Mouse (Mus musculus) splenic B cell, adult 2 months (primary cell): ENCODE data around the gene Phc2.
"Not testable (repeated sequence)": the region's sequence is repeated elsewhere in the genome, so short reads cannot be mapped to it uniquely, and the experiment has no call there.

Source experiments
- DNase-seq: peaks from one replicate; pipeline ENCODE4 v3.0.0-alpha.2; 2011; ENCODE audit warnings: low read depth, low spot score
- H3K27me3 ChIP-seq: 2 replicates; pipeline ENCODE4 v1.6.1; 2012; ENCODE audit warnings: mild to moderate bottlenecking, low read length, moderate library complexity, mixed read lengths; ENCODE audit not compliant: control insufficient read depth, poor library complexity, insufficient read depth, severe bottlenecking
- H3K36me3 ChIP-seq: 2 replicates; pipeline ENCODE4 v1.6.1; 2012; ENCODE audit warnings: mild to moderate bottlenecking, low read length, moderate library complexity, mixed read lengths; ENCODE audit not compliant: control insufficient read depth, poor library complexity, insufficient read depth, severe bottlenecking

Phc2 gene

DNA sequence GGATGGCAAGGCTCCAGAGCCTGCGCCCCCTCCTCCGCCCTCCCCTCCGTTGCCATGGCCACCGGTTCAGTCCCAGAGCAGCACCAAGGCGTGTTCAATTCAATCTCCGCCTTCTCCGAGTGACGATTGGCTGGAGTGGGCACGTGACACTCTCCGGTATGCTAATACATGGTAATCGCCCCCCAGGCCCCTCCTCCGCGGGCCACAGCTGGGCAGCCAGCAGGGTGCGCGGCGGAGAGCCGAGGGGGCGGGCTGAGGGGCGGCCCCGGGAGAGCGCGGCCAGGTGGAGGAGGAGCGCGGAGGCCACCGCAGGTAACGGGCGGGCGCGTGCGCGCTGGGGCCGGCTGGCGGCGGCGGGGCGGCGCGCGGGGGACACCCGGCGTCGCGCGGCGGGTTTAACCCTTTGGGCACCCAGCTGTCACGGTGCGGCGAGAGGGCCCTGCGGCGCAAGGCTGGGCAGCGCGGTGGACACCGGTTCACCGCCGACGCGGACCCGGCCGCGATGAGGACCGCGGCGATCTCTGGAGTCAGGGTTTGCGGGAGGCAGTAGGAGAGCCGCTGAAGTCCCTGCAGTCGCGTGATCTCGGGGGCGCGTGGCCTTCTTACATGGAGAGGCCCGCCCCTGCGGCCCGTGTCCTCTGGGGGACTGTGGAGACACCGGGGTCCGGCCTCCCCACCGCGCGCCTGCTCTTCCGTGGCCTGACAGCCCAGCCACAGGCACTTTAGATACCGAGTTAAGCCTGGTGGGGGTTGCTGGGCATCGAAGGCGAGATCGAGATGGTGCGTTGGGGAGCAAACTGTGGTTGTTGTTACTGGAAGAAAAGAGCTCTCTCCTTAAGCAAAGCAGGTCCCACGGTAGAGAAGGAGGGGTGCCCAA is at the start of gene Phc2:
Gene Phc2 (plus strand): TSS at position 198 of the 877 bp plus-strand sequence.
- H3K27me3 ChIP-seq: no peaks in the 10 kb centered on the region
- DNase-seq: peak; percentile 95
- H3K36me3 ChIP-seq: no peaks in the 10 kb centered on the region

DNA sequence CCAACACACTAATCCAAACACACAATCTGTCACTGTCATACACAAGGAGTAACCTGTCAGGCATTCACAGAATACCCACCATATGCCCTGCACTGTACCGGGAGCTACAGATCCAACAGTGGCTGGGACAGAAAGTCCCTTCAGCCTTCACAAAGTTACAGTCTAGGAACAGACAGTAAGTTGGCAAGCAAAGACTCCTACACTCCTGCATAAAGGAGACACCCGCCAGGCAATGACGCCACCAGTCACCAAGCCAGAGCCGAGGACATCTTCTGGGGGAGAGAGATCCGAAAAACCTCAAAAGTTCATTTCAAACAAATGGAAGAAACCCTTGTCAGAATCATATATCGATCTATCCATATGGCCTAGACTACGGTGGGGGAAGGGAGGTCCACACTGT is 47.9 kb upstream of the Phc2 start:
- H3K27me3 ChIP-seq: no peaks in the 10 kb centered on the region
- peaks cover 3% of the 10 kb centered on the region; the same call in 1 of the 2 replicates for H3K36me3 ChIP-seq
- no peak for DNase-seq

DNA sequence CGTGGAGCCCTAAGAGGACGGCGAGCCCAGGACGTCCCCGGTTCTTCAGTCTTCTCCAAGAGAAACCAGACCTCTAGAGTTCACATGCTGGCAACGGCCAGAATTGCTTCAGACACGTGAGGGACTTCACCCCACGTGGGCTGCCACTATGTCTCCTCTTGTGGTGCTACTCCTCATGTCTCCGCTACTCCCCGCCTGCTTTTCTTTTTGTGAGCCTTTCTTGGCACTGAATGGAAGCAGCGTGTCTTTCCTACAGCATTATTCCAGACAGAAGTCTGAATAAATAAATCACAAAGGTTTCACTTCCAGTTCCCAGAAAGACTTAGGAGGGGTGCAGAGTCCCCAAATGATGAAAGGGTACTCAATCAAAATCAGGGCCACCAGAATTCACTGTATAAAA is 46.8 kb upstream of the Phc2 start:
- Histone ChIP-seq H3K27me3 (no peaks in the 10 kb centered on the region), H3K36me3 (peaks cover 3% of the 10 kb centered on the region; the same call in 1 of the 2 replicates)
- no peak for DNase-seq

DNA sequence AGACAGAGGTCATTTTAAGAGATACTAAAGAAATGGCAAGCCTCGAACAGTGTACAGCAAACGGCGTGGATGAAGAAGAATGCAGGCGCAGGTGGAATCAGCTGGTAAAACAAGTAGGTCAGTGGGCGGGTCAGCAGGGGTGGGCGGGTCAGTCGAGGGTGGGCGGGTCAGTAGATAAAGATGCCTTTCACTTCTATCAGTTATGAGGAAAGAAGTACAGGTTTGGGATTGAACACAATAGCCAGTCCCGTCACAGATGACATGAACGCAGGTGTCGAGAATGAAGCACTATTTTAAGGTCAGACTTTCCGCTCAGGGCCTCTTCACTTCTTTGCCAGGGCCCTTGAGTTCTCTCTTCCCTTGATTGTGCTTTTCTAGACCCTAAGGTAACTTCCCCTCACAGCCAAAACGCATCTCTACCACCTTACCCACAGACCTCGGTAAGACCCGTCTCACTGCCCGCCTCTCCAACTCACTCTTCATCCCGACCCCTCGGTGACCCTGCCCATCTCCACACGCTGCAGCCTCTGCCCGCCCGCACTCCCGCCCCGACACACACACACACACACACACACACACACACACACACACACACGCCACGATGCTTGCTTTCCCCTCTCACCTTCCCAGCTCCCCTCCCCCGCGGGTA is 45.1 kb upstream of the Phc2 start:
- H3K27me3 ChIP-seq: no peaks in the 10 kb centered on the region
- H3K36me3 ChIP-seq: no peaks in the 10 kb centered on the region; the same call in 1 of the 2 replicates
- peak; percentile 25 for DNase-seq

DNA sequence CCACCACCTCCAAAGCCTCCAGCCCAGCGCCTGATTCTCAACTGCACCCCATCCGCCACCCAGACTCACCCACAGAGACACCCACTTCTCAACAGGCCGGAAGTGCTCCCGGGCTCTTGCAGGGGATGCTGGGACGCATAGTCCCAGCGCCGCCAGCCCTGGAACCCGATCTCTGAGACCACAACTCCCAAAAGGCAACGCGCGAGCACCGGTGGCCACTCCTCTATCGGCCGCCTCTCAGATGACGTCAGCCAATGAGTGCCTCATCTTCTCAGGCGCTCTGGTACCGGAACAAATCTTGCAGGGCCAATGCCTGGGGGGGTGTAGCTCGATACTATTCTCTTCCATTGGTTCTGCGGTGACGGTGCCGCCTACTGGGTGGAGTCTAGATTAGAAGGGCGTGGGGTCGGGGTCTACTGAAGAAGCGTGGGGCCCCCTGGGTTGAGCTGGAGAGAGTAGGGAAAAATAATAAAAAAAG is 44.5 kb upstream of the Phc2 start, which contains the start of gene Zscan20:
Gene Zscan20 (minus strand): TSS at position 174 of the 478 bp plus-strand sequence.
- no peaks in the 10 kb centered on the region for H3K36me3 ChIP-seq
- no peaks in the 10 kb centered on the region for H3K27me3 ChIP-seq
- DNase-seq: peak; percentile 97

DNA sequence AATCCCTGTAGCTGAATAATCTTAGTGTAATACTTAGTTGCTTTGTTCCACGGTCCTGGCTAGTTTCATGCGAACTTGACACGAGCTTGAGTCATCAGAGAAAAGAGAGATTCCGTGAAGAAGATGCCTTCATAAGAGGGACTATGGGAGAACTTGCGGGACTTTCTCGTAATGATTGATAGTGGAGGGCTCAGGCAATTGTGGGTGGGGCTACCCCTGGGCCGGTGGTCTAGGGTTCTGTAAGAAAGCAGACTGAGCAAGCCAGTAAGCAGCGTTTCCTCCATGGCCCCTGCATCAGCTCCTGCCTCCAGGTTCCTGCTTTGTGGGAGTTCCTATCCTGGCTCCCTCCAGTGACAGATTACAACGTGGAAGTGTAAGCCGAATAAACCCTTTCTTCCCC is 43.8 kb upstream of the Phc2 start:
- no peak for DNase-seq
- Histone ChIP-seq H3K36me3 (no peaks in the 10 kb centered on the region), H3K27me3 (no peaks in the 10 kb centered on the region)

DNA sequence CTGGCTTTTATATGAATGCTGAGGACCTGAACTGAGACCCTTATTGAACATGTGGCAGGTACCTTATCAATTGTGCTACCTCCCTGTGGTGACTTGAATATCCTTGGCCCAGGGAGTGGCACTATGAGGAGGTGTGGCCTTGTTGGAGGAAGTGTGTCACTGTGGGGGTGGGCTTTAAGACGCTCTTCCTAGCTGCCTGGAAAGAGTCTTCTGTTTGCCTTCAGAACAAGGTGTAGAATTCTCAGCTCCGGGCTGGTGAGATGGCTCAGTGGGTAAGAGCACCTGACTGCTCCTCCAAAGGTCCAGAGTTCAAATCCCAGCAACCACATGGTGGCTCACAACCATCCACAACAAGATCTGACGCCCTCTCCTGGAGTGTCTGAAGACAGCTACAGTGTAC is 42.8 kb upstream of the Phc2 start:
- not testable (repeated sequence) for DNase-seq, H3K27me3 ChIP-seq, H3K36me3 ChIP-seq

DNA sequence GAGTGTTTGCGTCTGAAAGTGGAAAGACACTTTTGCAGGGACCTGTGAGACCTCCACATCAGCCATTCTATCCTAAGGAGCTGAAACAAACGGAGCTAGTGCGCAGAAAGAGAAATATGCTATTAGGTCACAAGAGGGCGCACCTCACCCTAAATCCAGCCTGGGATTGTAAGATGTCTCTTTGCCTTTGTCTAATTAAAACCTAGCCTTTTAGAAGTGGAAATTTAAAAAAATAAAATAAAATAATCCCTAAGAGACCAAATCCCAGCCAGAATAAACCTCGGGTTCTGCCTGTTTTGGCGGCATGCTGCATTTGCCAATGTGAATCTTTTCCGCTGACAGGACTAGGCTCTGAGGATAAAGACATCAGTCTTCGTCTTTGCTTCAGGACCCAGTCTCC is 41.2 kb upstream of the Phc2 start:
- no peaks in the 10 kb centered on the region for H3K27me3 ChIP-seq
- peak; percentile 81 for DNase-seq
- H3K36me3 ChIP-seq: no peaks in the 10 kb centered on the region

DNA sequence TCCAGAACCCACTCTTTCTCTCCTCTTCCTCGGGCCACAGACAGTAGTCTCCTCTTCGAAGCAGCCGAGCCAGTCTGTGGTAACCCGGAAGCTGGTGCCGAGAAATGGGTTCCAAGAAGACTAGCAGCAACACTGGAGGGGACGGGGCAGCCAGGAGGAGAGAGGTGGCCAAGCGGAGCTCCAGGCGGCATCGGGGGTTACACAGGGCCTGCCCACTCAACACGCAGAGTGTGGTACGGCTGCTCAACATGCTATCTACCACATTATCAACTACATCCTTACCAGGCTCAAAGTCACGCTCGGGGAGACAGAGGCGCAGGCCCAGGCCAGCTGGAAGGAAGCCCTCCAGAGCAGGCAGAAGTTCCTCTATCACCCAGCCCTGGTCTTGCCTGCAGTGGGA is 38.7 kb upstream of the Phc2 start:
- no peaks in the 10 kb centered on the region for H3K36me3 ChIP-seq
- no peaks in the 10 kb centered on the region for H3K27me3 ChIP-seq
- DNase-seq: peak; percentile 41

DNA sequence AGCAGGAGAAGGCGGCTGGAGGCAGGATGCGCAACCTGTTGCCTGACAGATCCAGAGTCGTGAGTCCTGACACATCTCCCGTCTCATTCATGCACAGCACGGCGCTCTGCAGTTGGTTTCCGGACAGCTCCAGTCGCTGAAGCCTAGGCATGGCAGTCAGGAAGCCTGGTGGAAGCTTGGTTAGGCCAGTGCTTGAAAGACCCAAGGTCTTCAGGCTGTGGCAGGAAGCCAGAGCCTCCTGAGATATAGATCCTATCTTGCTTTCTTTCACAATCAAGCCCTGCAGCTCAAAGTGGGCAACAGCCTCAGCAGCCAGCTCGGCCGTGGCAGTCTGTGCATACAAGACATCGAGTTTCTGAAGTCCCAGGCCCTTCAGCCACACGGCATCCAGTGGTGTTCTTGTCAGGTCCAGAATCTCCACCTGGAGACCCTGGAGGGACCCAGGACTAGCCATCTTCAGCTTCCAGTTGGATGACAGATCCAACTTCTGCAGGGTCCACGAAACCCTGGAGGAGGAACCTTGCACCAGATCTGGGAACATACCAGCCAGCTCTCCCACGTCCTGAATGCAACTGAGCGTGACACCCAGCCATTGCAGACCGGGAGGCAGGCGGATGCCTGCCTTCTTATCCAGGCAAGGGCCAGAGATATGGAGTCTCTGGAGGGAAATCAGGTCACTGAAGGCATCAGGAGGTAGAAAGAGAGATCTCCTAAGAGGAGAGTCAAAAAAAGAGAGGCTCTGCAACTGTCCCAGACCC is 37.0 kb upstream of the Phc2 start:
- no peaks in the 10 kb centered on the region for H3K36me3 ChIP-seq
- H3K27me3 ChIP-seq: no peaks in the 10 kb centered on the region
- DNase-seq: no peak

DNA sequence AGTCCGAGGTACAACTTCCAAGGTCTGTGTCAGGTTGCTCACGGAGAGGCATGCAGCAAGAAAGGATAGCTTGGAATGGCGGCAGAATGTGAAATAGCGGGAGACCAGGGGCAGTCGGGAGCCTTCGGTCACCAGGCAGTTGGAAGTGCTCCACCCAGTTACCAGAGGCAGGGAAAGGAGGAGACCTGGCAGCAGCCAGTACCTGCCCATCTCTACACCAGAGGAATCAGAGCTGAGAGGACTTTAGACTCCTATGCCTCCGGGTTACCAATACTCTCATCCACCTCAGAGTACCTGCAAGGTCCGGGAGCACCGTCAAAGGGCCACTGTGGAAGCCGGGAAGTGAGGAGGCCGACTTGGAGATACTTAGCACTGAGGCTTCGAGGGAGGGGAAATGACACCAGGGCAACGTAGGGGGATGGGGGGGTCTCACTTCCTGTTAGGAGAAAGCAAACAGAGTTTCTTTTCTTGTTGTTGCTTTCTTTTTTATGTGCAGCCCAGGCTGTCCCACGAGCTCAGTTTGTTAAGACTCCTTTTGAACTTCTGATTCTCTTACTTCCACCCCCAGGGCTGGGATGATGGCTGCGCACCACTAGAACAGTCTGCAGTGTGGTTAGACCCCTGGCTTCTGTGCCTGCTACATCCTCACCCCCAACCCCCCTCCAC is 36.1 kb upstream of the Phc2 start, which contains the start of gene Tlr12:
Gene Tlr12 (minus strand): TSS at position 374 of the 666 bp plus-strand sequence.
- peak; percentile 49 for DNase-seq
- H3K27me3 ChIP-seq: no peaks in the 10 kb centered on the region
- H3K36me3 ChIP-seq: no peaks in the 10 kb centered on the region

DNA sequence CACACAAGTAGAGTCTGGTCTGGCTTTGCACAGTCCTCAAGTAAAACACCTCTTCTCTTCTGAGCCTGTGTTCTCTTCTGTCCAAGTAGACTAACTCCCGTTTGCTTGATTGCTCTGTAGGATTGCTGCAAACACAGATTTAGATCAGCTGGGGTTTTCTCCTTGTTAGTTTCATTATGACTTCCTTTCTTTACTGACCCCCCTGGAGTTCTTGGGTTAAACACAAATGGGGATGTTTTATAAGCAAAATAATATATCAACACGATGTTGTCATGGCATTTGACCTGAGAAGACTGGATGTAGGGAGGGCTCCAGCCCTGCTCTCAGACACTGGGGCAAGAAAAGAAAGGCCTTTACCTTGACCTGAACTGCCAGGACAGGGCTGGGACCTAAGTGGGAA is 35.5 kb upstream of the Phc2 start:
- H3K36me3 ChIP-seq: no peaks in the 10 kb centered on the region
- no peaks in the 10 kb centered on the region for H3K27me3 ChIP-seq
- DNase-seq: peak; percentile 24

DNA sequence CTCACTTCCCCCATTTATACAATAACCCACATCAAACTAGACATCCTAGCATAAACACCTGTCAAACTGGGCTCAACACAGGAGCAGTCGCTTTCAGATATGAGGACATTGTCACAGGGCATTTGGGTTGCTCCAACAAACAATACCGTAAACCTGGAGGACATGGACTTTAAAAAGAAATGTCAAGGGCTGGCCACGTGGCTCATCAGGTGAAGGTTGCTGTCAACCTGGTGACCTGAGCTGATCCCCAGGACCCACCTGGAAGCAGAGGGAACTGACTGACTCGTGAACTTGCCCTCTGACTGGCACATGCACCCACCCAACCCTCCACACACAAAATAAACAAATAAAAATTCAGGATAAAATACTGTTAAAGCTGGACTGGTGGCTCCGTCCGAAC is 33.9 kb upstream of the Phc2 start:
- Histone ChIP-seq H3K27me3 (no peaks in the 10 kb centered on the region), H3K36me3 (no peaks in the 10 kb centered on the region)
- DNase-seq: no peak

DNA sequence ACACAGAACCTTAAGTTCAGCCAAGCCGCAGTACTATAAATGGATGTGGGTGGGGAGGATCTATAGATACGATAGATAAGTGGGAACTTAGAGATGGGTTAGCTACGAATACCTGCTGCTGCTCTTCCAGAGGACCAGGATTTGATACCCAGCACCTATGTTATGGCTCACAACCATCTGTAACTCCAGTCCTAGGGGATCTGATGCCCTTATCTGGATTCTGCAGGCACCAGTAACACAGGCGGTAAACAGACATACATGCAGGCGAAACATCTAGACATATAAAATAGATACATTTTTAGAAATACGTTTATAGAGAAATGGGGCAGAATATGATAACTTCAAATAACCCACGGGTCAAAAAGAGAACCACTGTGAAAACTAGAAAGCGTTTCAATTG is 33.4 kb upstream of the Phc2 start:
- no peaks in the 10 kb centered on the region for H3K27me3 ChIP-seq
- DNase-seq: no peak
- no peaks in the 10 kb centered on the region for H3K36me3 ChIP-seq
